In genomic region chr19:44176741-44177140, GRCm38 (mm10) we compare ENCODE assay signal across 24 mouse cellular contexts. TPM values are rescaled to one million over a fixed set of nuclear protein-coding genes. Genes with fewer than 3 reads are reported as not detected.
"Had no signal": no experiment of that assay in that cellular context is flagged by ENCODE, and none has a peak within 500 bp of the region (broad histone marks: within the 10 kb centered on the region; RNA-seq: fewer than 3 reads in every experiment).

No protein-coding gene starts in this region.

- DNase-seq: lung, adult 18-20 months; lung, embryonic 14.5 days; lung, postnatal 10 days; lung, postnatal 4 days; retina, postnatal 1 day; right cerebral cortex, adult 18-20 months; right cerebral cortex, postnatal 25 days; right cerebral cortex, postnatal 4 days; spleen, adult 18-20 months; thymus, adult 2 months; thymus, postnatal 25 days; thymus, postnatal 4 days had no signal

- H3K4me3 ChIP-seq: megakaryocyte, embryonic 14.5 days; midbrain, embryonic 13.5 days; midbrain, embryonic 15.5 days; myocyte; neural tube, embryonic 13.5 days; neural tube, embryonic 15.5 days had no signal

- H3K27me3 ChIP-seq: midbrain, embryonic 13.5 days; midbrain, embryonic 15.5 days; neural tube, embryonic 13.5 days; neural tube, embryonic 15.5 days had no signal

- H3K36me3 ChIP-seq: midbrain, embryonic 13.5 days; midbrain, embryonic 15.5 days; neural tube, embryonic 13.5 days; neural tube, embryonic 15.5 days had no signal

- H3K9me3 ChIP-seq: midbrain, embryonic 15.5 days had no signal

- H3K27ac ChIP-seq: midbrain, embryonic 13.5 days; midbrain, embryonic 15.5 days; neural tube, embryonic 13.5 days; neural tube, embryonic 15.5 days had no signal

- ATAC-seq: midbrain, embryonic 13.5 days; midbrain, embryonic 15.5 days had no signal

- H3K4me1 ChIP-seq: midbrain, embryonic 13.5 days; midbrain, embryonic 15.5 days; neural tube, embryonic 13.5 days; neural tube, embryonic 15.5 days had no signal

RNA-seq across cellular contexts. Expression of gene Pkd2l1, which starts 15.5 kb away (rescaled TPM):
- polyA plus RNA-seq: liver, embryonic 16.5 days; lung, embryonic 14.5 days; lung, embryonic 16.5 days; myocyte; stomach, embryonic 14.5 days; stomach, embryonic 16.5 days; urinary bladder, adult 2 months had no signal

RNA-seq across cellular contexts. Expression of gene Scd3, which starts 26.3 kb away (rescaled TPM):
- polyA plus RNA-seq: liver, embryonic 16.5 days; small intestine, adult 2 months had no signal
